Mouse (Mus musculus) kidney, embryonic 16.5 days (tissue): ENCODE results near the gene Smoc1. TPM values are rescaled to one million over a fixed set of nuclear protein-coding genes. Genes with fewer than 3 reads are reported as not detected.

ENCODE experiments used
- ATAC-seq: fragments of 200-750 bp; cut with Nextera tagmentation; 2 replicates; pipeline ENCODE4 v1.8.0; 2017; ENCODE audit warnings: moderate TSS enrichment; ENCODE audit not compliant: low FRiP score, low TSS enrichment
- H3K27ac ChIP-seq: fragments of 300-500 bp; sonication (generic); 2 replicates; pipeline ENCODE4 v1.5.1; 2014; ENCODE audit warnings: low read length
- H3K27me3 ChIP-seq: fragments of 300-500 bp; sonication (generic); 2 replicates; pipeline ENCODE4 v1.6.1; 2014; ENCODE audit warnings: low read length, control low read depth, mixed read lengths; ENCODE audit not compliant: insufficient read depth
- H3K36me3 ChIP-seq: fragments of 300-500 bp; sonication (generic); 2 replicates; pipeline ENCODE4 v1.6.1; 2014; ENCODE audit warnings: low read length, control low read depth, mixed read lengths; ENCODE audit not compliant: insufficient read depth
- H3K4me1 ChIP-seq: fragments of 300-500 bp; sonication (generic); 2 replicates; pipeline ENCODE4 v1.6.1; 2014; ENCODE audit warnings: low read length, control low read depth, mixed read lengths; ENCODE audit not compliant: insufficient read depth
- H3K4me2 ChIP-seq: fragments of 300-500 bp; sonication (generic); replicated peaks from 2 replicates; pipeline ENCODE4 v1.6.1; 2014; ENCODE audit warnings: low read depth, low read length
- H3K4me3 ChIP-seq: fragments of 300-500 bp; sonication (generic); 2 replicates; pipeline ENCODE4 v1.5.1; 2014; ENCODE audit warnings: mild to moderate bottlenecking, low read length
- H3K9ac ChIP-seq: fragments of 300-500 bp; sonication (generic); replicated peaks from 2 replicates; pipeline ENCODE4 v1.6.1; 2014; ENCODE audit warnings: low read length
- H3K9me3 ChIP-seq: fragments of 300-500 bp; sonication (generic); 2 replicates; pipeline ENCODE4 v1.6.1; 2016; ENCODE audit warnings: low read length, control low read depth
- WGBS: fragments of 180-500 bp; shearing (Covaris S2); extraction: QIAGEN DNeasy Blood & Tissue Kit; methylation state at CpG from one replicate; pipeline ENCODE4 v1.1.7; 2014; 5-methylcytosine and 5-hydroxymethylcytosine counted together
- polyA plus RNA-seq: library from polyadenylated mRNA; unstranded; fragments of >200 nt; fragmentation: Nextera tagmentation; extraction: Ambion mirVana; gene quantifications from 2 replicates; pipeline ENCODE4 v1.2.1, GENCODE M21; 2015

The Smoc1 gene
- polyA plus RNA-seq, 1 experiment from 2014 or later = 2.1 TPM

GRCm38 (mm10) chr12:81035850-81036249, 9.2 kb downstream of the Smoc1 start:
- Histone ChIP-seq H3K27me3 (peaks cover 7% of the 10 kb centered on the region; the same call in 1 of the 2 replicates), H3K36me3 (no peaks in the 10 kb centered on the region), H3K4me2 (no peak overlapping the region), H3K9me3 (no peaks in the 10 kb centered on the region), H3K4me3 (no peak overlapping the region), H3K4me1 (no peaks in the 10 kb centered on the region), H3K9ac (no peak overlapping the region), H3K27ac (no peak overlapping the region)
- WGBS = 82% methylated on average over 6 of the region's 6 CpGs
- ATAC-seq = no peak

GRCm38 (mm10) chr12:81043616-81044015, 17.0 kb downstream of the Smoc1 start:
- no peak overlapping the region for H3K4me2 ChIP-seq
- H3K9ac ChIP-seq = no peak overlapping the region
- H3K4me3 ChIP-seq = no peak overlapping the region
- H3K27me3 ChIP-seq = no peaks in the 10 kb centered on the region
- no peak for ATAC-seq
- H3K9me3 ChIP-seq = no peaks in the 10 kb centered on the region
- H3K36me3 ChIP-seq = no peaks in the 10 kb centered on the region
- no peak overlapping the region for H3K27ac ChIP-seq
- WGBS = 75% methylated on average over 11 of the region's 11 CpGs
- no peaks in the 10 kb centered on the region for H3K4me1 ChIP-seq

- Histone ChIP-seq H3K9ac (no peak overlapping the region), H3K27ac (no peak overlapping the region), H3K9me3 (no peaks in the 10 kb centered on the region), H3K4me2 (no peak overlapping the region), H3K4me3 (no peak overlapping the region), H3K4me1 (no peaks in the 10 kb centered on the region), H3K36me3 (no peaks in the 10 kb centered on the region), H3K27me3 (no peaks in the 10 kb centered on the region)
- WGBS = 84% methylated on average over 5 of the region's 5 CpGs
- ATAC-seq = no peak
Observed at GRCm38 (mm10) chr12:81046926-81047325, 20.3 kb downstream of the Smoc1 start.

- H3K27me3 ChIP-seq = no peaks in the 10 kb centered on the region
- no peak for ATAC-seq
- H3K4me1 ChIP-seq = no peaks in the 10 kb centered on the region
- no peak overlapping the region for H3K9ac ChIP-seq
- 93% methylated on average over 5 of the region's 5 CpGs for WGBS
- H3K4me2 ChIP-seq = no peak overlapping the region
- H3K36me3 ChIP-seq = no peaks in the 10 kb centered on the region
- H3K4me3 ChIP-seq = no peak overlapping the region
- no peak overlapping the region for H3K27ac ChIP-seq
- no peaks in the 10 kb centered on the region for H3K9me3 ChIP-seq
Observed at GRCm38 (mm10) chr12:81049661-81050060, 23.1 kb downstream of the Smoc1 start.

GRCm38 (mm10) chr12:81055000-81055705, 28.5 kb downstream of the Smoc1 start:
- Histone ChIP-seq H3K9ac (no peak overlapping the region), H3K4me1 (no peaks in the 10 kb centered on the region), H3K4me3 (no peak overlapping the region), H3K4me2 (no peak overlapping the region), H3K27me3 (no peaks in the 10 kb centered on the region), H3K9me3 (no peaks in the 10 kb centered on the region), H3K36me3 (no peaks in the 10 kb centered on the region), H3K27ac (no peak overlapping the region)
- WGBS = 75% methylated on average over 11 of the region's 11 CpGs
- no peak for ATAC-seq

GRCm38 (mm10) chr12:81055811-81056210, 29.2 kb downstream of the Smoc1 start:
- no peaks in the 10 kb centered on the region for H3K36me3 ChIP-seq
- H3K27me3 ChIP-seq = no peaks in the 10 kb centered on the region
- H3K4me1 ChIP-seq = no peaks in the 10 kb centered on the region
- no peaks in the 10 kb centered on the region for H3K9me3 ChIP-seq
- no peak overlapping the region for H3K4me2 ChIP-seq
- no peak overlapping the region for H3K27ac ChIP-seq
- no peak overlapping the region for H3K9ac ChIP-seq
- whole genome bisulfite sequencing = 93% methylated on average over 2 of the region's 2 CpGs
- H3K4me3 ChIP-seq = no peak overlapping the region
- no peak for ATAC-seq

GRCm38 (mm10) chr12:81057619-81058018, 31.0 kb downstream of the Smoc1 start:
- Histone ChIP-seq H3K4me3 (no peak overlapping the region), H3K36me3 (no peaks in the 10 kb centered on the region), H3K9me3 (no peaks in the 10 kb centered on the region), H3K9ac (no peak overlapping the region), H3K27me3 (no peaks in the 10 kb centered on the region), H3K27ac (no peak overlapping the region), H3K4me1 (no peaks in the 10 kb centered on the region), H3K4me2 (no peak overlapping the region)
- no peak for ATAC-seq
- 64% methylated on average over 4 of the region's 4 CpGs for WGBS

- Histone ChIP-seq H3K4me2 (no peak overlapping the region), H3K27ac (no peak overlapping the region), H3K36me3 (no peaks in the 10 kb centered on the region), H3K4me3 (no peak overlapping the region), H3K4me1 (no peaks in the 10 kb centered on the region), H3K27me3 (no peaks in the 10 kb centered on the region), H3K9ac (no peak overlapping the region), H3K9me3 (no peaks in the 10 kb centered on the region)
- 92% methylated on average over 3 of the region's 3 CpGs for WGBS
- no peak for ATAC-seq
Observed at GRCm38 (mm10) chr12:81058561-81058960, 32.0 kb downstream of the Smoc1 start.

GRCm38 (mm10) chr12:81061831-81062361, 35.3 kb downstream of the Smoc1 start:
- Histone ChIP-seq H3K36me3 (no peaks in the 10 kb centered on the region), H3K4me2 (no peak overlapping the region), H3K27ac (no peak overlapping the region), H3K4me3 (no peak overlapping the region), H3K9ac (no peak overlapping the region), H3K4me1 (no peaks in the 10 kb centered on the region), H3K27me3 (no peaks in the 10 kb centered on the region), H3K9me3 (no peaks in the 10 kb centered on the region)
- no peak for ATAC-seq
- 72% methylated on average over 6 of the region's 6 CpGs for WGBS

GRCm38 (mm10) chr12:81063336-81063955, 36.8 kb downstream of the Smoc1 start:
- H3K36me3 ChIP-seq = no peaks in the 10 kb centered on the region

More at GRCm38 (mm10) chr12:81063336-81063955, 36.8 kb downstream of the Smoc1 start:
- WGBS = 84% methylated on average over 6 of the region's 6 CpGs
- H3K4me2 ChIP-seq = no peak overlapping the region
- no peak overlapping the region for H3K9ac ChIP-seq
- H3K9me3 ChIP-seq = no peaks in the 10 kb centered on the region
- H3K27ac ChIP-seq = no peak overlapping the region
- H3K27me3 ChIP-seq = no peaks in the 10 kb centered on the region
- no peak overlapping the region for H3K4me3 ChIP-seq
- ATAC-seq = no peak
- H3K4me1 ChIP-seq = no peaks in the 10 kb centered on the region
